Mouse (Mus musculus) intestine, embryonic 14.5 days (tissue): ENCODE measurements at regions not wholly inside any gene's neighbourhood (a gene's known extent, or its start where the extent isn't known, plus 50 kb on each side); places are given as distances from the start of the nearest gene placed in this dataset.
A peak's percentile ranks its signal among the peaks of the same experiment; 100 is the strongest.

Source experiments
- ATAC-seq: fragments of 200-750 bp; cut with Nextera tagmentation; replicated peaks from 2 replicates; pipeline ENCODE4 v1.8.0; 2017; ENCODE audit warnings: low read depth, moderate number of reproducible peaks, moderate TSS enrichment, moderate library complexity; ENCODE audit not compliant: low FRiP score, low TSS enrichment
- DNase-seq: peaks from one replicate; pipeline ENCODE4 v3.0.0-alpha.2; 2018; ENCODE audit warnings: low spot score
- H3K27ac ChIP-seq: fragments of 300-500 bp; sonication (generic); 2 replicates; pipeline ENCODE4 v1.5.1; 2014; ENCODE audit warnings: low read depth, mild to moderate bottlenecking, control low read depth
- H3K27me3 ChIP-seq: fragments of 300-500 bp; sonication (generic); replicated peaks from 2 replicates; pipeline ENCODE4 v1.6.1; 2014; ENCODE audit warnings: low read length, control low read depth; ENCODE audit not compliant: control insufficient read depth, insufficient read depth
- H3K36me3 ChIP-seq: fragments of 300-500 bp; sonication (generic); 2 replicates; pipeline ENCODE4 v1.6.1; 2014; ENCODE audit warnings: low read length, control low read depth; ENCODE audit not compliant: control insufficient read depth, insufficient read depth
- H3K4me1 ChIP-seq: fragments of 300-500 bp; sonication (generic); replicated peaks from 2 replicates; pipeline ENCODE4 v1.6.1; 2014; ENCODE audit warnings: low read length, control low read depth, mixed read lengths; ENCODE audit not compliant: control insufficient read depth, insufficient read depth
- H3K4me2 ChIP-seq: fragments of 300-500 bp; sonication (generic); 2 replicates; pipeline ENCODE4 v1.6.1; 2014; ENCODE audit warnings: low read length
- H3K4me3 ChIP-seq: fragments of 300-500 bp; sonication (generic); 2 replicates; pipeline ENCODE4 v1.5.1; 2014; ENCODE audit warnings: low read depth, low read length, control low read depth, mixed read lengths
- H3K9ac ChIP-seq: fragments of 300-500 bp; sonication (generic); 2 replicates; pipeline ENCODE4 v1.6.1; 2014; ENCODE audit warnings: mild to moderate bottlenecking, low read length
- H3K9me3 ChIP-seq: fragments of 300-500 bp; sonication (generic); 2 replicates; pipeline ENCODE4 v1.6.1; 2016; ENCODE audit warnings: low read length, control low read depth; ENCODE audit not compliant: control insufficient read depth
- WGBS: fragments of 180-500 bp; shearing (Covaris S2); extraction: QIAGEN DNeasy Blood & Tissue Kit; methylation state at CpG from one replicate; pipeline ENCODE4 v1.1.7; 2014; 5-methylcytosine and 5-hydroxymethylcytosine counted together

- no peak overlapping the region for H3K27ac ChIP-seq
- WGBS = 40% methylated on average over 5 of the region's 5 CpGs
- H3K36me3 ChIP-seq = no peaks in the 10 kb centered on the region
- H3K4me1 ChIP-seq = no peaks in the 10 kb centered on the region
- no peak for DNase-seq
- no peak for ATAC-seq
- no peak overlapping the region for H3K4me3 ChIP-seq
- H3K9me3 ChIP-seq = no peaks in the 10 kb centered on the region
- H3K4me2 ChIP-seq = no peak overlapping the region
- no peaks in the 10 kb centered on the region for H3K27me3 ChIP-seq
- H3K9ac ChIP-seq = no peak overlapping the region
Observed at GRCm38 (mm10) chr1:42755958-42756357, 60.4 kb downstream of the Pou3f3 start.

- no peaks in the 10 kb centered on the region for H3K27me3 ChIP-seq
- no peak for ATAC-seq
- H3K36me3 ChIP-seq = no peaks in the 10 kb centered on the region
Observed at GRCm38 (mm10) chr1:42756497-42756896, 60.9 kb downstream of the Pou3f3 start.

GRCm38 (mm10) chr1:42763447-42763846, 67.9 kb downstream of the Pou3f3 start:
- no peaks in the 10 kb centered on the region for H3K27me3 ChIP-seq
- H3K4me1 ChIP-seq = no peaks in the 10 kb centered on the region
- no peak overlapping the region for H3K27ac ChIP-seq
- no peak overlapping the region for H3K4me2 ChIP-seq
- no peaks in the 10 kb centered on the region for H3K36me3 ChIP-seq
- no peak overlapping the region for H3K4me3 ChIP-seq
- no peak for ATAC-seq
- DNase-seq = no peak
- no peak overlapping the region for H3K9ac ChIP-seq
- 44% methylated on average over 2 of the region's 2 CpGs for WGBS
- no peaks in the 10 kb centered on the region for H3K9me3 ChIP-seq

More at GRCm38 (mm10) chr1:42756497-42756896, 60.9 kb downstream of the Pou3f3 start:
- no peaks in the 10 kb centered on the region for H3K9me3 ChIP-seq
- no peaks in the 10 kb centered on the region for H3K4me1 ChIP-seq
- H3K4me3 ChIP-seq = no peak overlapping the region
- DNase-seq = no peak
- no peak overlapping the region for H3K27ac ChIP-seq
- H3K4me2 ChIP-seq = no peak overlapping the region
- H3K9ac ChIP-seq = no peak overlapping the region

GRCm38 (mm10) chr1:42764048-42764447, 68.5 kb downstream of the Pou3f3 start:
- no peak overlapping the region for H3K4me2 ChIP-seq
- 53% methylated on average over 2 of the region's 2 CpGs for WGBS
- H3K4me3 ChIP-seq = no peak overlapping the region
- no peak overlapping the region for H3K9ac ChIP-seq
- ATAC-seq (no peak), DNase-seq (no peak)
- no peaks in the 10 kb centered on the region for H3K9me3 ChIP-seq
- no peak overlapping the region for H3K27ac ChIP-seq
- no peaks in the 10 kb centered on the region for H3K27me3 ChIP-seq
- H3K4me1 ChIP-seq = no peaks in the 10 kb centered on the region
- no peaks in the 10 kb centered on the region for H3K36me3 ChIP-seq

- 0 out of 2 replicates have a peak, but pooled peaks cover 11% of the 10 kb centered on the region for H3K27me3 ChIP-seq
- H3K9ac ChIP-seq = no peak overlapping the region
- H3K27ac ChIP-seq = no peak overlapping the region
- H3K4me3 ChIP-seq = no peak overlapping the region
- H3K4me1 ChIP-seq = peaks cover 8% of the 10 kb centered on the region
- no peak overlapping the region for H3K4me2 ChIP-seq
- DNase-seq = no peak
- no peaks in the 10 kb centered on the region for H3K36me3 ChIP-seq
- no peak for ATAC-seq
- WGBS = 76% methylated on average over 9 of the region's 9 CpGs
- no peaks in the 10 kb centered on the region for H3K9me3 ChIP-seq
Observed at GRCm38 (mm10) chr1:42770085-42770484, 74.5 kb downstream of the Pou3f3 start.

GRCm38 (mm10) chr1:42772000-42772399, 76.4 kb downstream of the Pou3f3 start:
- no peak overlapping the region for H3K9ac ChIP-seq
- ATAC-seq (no peak), DNase-seq (no peak)
- H3K4me2 ChIP-seq = peak overlapping the region; percentile 16; the same call in 1 of the 2 replicates
- WGBS = 25% methylated on average over 6 of the region's 6 CpGs
- H3K9me3 ChIP-seq = no peaks in the 10 kb centered on the region
- no peaks in the 10 kb centered on the region for H3K36me3 ChIP-seq
- 0 out of 2 replicates have a peak, but pooled peaks cover 11% of the 10 kb centered on the region for H3K27me3 ChIP-seq
- peaks cover 8% of the 10 kb centered on the region for H3K4me1 ChIP-seq
- no peak overlapping the region for H3K27ac ChIP-seq
- H3K4me3 ChIP-seq = no peak overlapping the region

- Histone ChIP-seq H3K27me3 (0 out of 2 replicates have a peak, but pooled peaks cover 11% of the 10 kb centered on the region), H3K4me3 (no peak overlapping the region), H3K36me3 (no peaks in the 10 kb centered on the region), H3K4me2 (no peak overlapping the region), H3K4me1 (peaks cover 8% of the 10 kb centered on the region), H3K9me3 (no peaks in the 10 kb centered on the region), H3K27ac (no peak overlapping the region), H3K9ac (no peak overlapping the region)
- no peak for DNase-seq
- 66% methylated on average over 20 of the region's 20 CpGs for WGBS
- ATAC-seq = no peak
Observed at GRCm38 (mm10) chr1:42773851-42774464, 77.1 kb upstream of the Mrps9 start.

GRCm38 (mm10) chr1:42774971-42775892, 75.8 kb upstream of the Mrps9 start:
- H3K27ac ChIP-seq = no peak overlapping the region

More at GRCm38 (mm10) chr1:42774971-42775892, 75.8 kb upstream of the Mrps9 start:
- H3K9ac ChIP-seq = no peak overlapping the region
- WGBS = 88% methylated on average over 7 of the region's 7 CpGs
- no peak overlapping the region for H3K4me3 ChIP-seq
- no peaks in the 10 kb centered on the region for H3K36me3 ChIP-seq
- H3K4me2 ChIP-seq = no peak overlapping the region
- 0 out of 2 replicates have a peak, but pooled peaks cover 8% of the 10 kb centered on the region for H3K27me3 ChIP-seq
- H3K9me3 ChIP-seq = no peaks in the 10 kb centered on the region
- DNase-seq = no peak
- ATAC-seq = no peak
- H3K4me1 ChIP-seq = peaks cover 8% of the 10 kb centered on the region
